19 mouse cellular contexts compared by ENCODE assay signal in the genomic region with DNA sequence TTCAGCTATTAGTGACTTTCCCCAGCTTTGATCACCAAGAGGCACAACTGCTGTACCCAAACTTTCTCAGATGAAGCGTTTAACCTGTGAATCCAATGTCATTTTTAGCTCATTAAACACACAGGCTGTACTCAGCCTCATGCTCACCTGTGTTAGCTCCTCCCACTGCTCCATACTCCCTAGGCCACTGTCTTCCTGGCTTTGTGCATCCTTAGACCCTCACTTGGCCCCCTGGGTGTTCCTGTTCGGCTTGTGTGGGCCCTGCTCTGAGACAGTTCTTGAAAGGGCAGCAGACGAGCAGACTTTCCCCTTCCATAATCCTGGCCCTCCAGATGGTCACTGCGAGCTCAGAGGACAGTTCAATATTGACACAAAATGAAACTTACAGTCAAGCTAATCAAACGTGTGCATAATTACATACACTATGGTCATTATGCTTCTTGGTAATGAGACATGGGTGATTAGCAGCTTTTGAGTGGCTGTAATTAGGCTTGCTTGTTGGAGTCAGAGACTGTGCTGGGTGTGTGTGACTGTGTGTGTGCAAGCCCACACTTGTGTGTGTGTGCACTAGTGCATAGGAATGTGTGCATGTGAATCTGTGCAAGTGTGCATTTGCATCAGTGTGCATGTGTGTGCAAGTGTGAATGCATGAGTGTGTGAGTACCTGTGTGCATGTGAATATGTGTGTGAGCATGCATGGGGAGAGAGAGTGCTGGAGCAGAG. TPM values are rescaled to one million over a fixed set of nuclear protein-coding genes. Genes with fewer than 3 reads are reported as not detected.
"Had no signal": no experiment of that assay in that cellular context is flagged by ENCODE, and none has a peak within 500 bp of the region (broad histone marks: within the 10 kb centered on the region; RNA-seq: fewer than 3 reads in every experiment).

No protein-coding gene starts in this region.

- H3K9me3 ChIP-seq: limb, embryonic 10.5 days; liver, embryonic 15.5 days had no signal

- H3K36me3 ChIP-seq: limb, embryonic 10.5 days; liver, embryonic 15.5 days had no signal

- ATAC-seq: lung, postnatal 0 days had no signal

- H3K4me3 ChIP-seq: left cerebral cortex, adult 2 months; limb, embryonic 10.5 days; liver, embryonic 15.5 days had no signal

- H3K27me3 ChIP-seq: liver, embryonic 15.5 days had no signal

- H3K27ac ChIP-seq: left cerebral cortex, adult 2 months; limb, embryonic 10.5 days; liver, embryonic 15.5 days had no signal

- DNase-seq: kidney, adult 8-10 months; kidney, postnatal 25 days; lung, adult 2 months; lung, postnatal 36 days; right cerebral cortex, postnatal 4 days; spleen, adult 18-20 months; thymus, adult 18-20 months; thymus, postnatal 14 days had no signal

- H3K4me1 ChIP-seq: limb, embryonic 10.5 days; liver, embryonic 15.5 days had no signal

- H3K9ac ChIP-seq: liver, embryonic 15.5 days had no signal

- H3K4me2 ChIP-seq: liver, embryonic 11.5 days; liver, embryonic 15.5 days; midbrain, embryonic 11.5 days had no signal

RNA-seq across cellular contexts. Expression of gene Gm10220, which starts 50.6 kb away (rescaled TPM):
- total RNA-seq: layer of hippocampus, postnatal 25 days; left cerebral cortex, adult 2 months; left cerebral cortex, postnatal 14 days; megakaryocyte progenitor cell, adult 5-6 weeks; midbrain, postnatal 0 days had no signal
- polyA plus RNA-seq: limb, embryonic 10.5 days; liver, embryonic 11.5 days; liver, embryonic 15.5 days; lung, adult 2 months; lung, postnatal 0 days; midbrain, embryonic 11.5 days; neural tube, embryonic 11.5 days had no signal
